In genomic region chr4:133372278-133372665, GRCm38 (mm10) we compare ENCODE assay signal across 7 mouse cellular contexts. TPM values are rescaled to one million over a fixed set of nuclear protein-coding genes. Genes with fewer than 3 reads are reported as not detected.
DNase-seq lines count a peak whose midpoint lies in the region; ATAC-seq and TF ChIP-seq lines count a peak whose summit lies in the region.

No protein-coding gene starts in this region.

- peaks cover 35% of the 10 kb centered on the region for H3K4me1 ChIP-seq in lung, embryonic 16.5 days (replicated peaks; ENCODE audit: control insufficient read depth, insufficient read depth, low read length)
- peaks cover 35% of the 10 kb centered on the region for H3K4me1 ChIP-seq in forebrain, embryonic 14.5 days (ENCODE audit: control insufficient read depth, insufficient read depth, low read length)
- H3K4me1 ChIP-seq in limb, embryonic 15.5 days = peaks cover 52% of the 10 kb centered on the region
- H3K4me1 ChIP-seq in stomach, postnatal 0 days (replicated peaks; ENCODE audit: control insufficient read depth, insufficient read depth) = peaks cover 13% of the 10 kb centered on the region

- H3K27ac ChIP-seq in lung, embryonic 16.5 days (ENCODE audit: low read length) = no peak overlapping the region
- H3K27ac ChIP-seq in forebrain, embryonic 14.5 days (ENCODE audit: low read depth, low read length) = no peak overlapping the region
- H3K27ac ChIP-seq in limb, embryonic 15.5 days = no peak overlapping the region
- no peak overlapping the region for H3K27ac ChIP-seq in stomach, postnatal 0 days (replicated peaks)

- no peak for TF ChIP-seq CTCF in stomach, postnatal 0 days (IDR thresholded peaks at IDR 0.05; ENCODE audit: low read depth)

- DNase-seq in lung, postnatal 36 days = no peak
- no peak for DNase-seq in forebrain, embryonic 14.5 days (ENCODE audit: low spot score)
- no peak for DNase-seq in stomach, postnatal 0 days (ENCODE audit: low spot score)
- DNase-seq in testis, postnatal 14 days (ENCODE audit: low spot score) = no peak
- no peak for DNase-seq in adrenal gland, postnatal 14 days

- no peaks in the 10 kb centered on the region for H3K9me3 ChIP-seq in lung, embryonic 16.5 days (ENCODE audit: control insufficient read depth, low read length)
- no peaks in the 10 kb centered on the region for H3K9me3 ChIP-seq in forebrain, embryonic 14.5 days (replicated peaks; ENCODE audit: control insufficient read depth, low read length)
- H3K9me3 ChIP-seq in limb, embryonic 15.5 days = no peaks in the 10 kb centered on the region
- no peaks in the 10 kb centered on the region for H3K9me3 ChIP-seq in stomach, postnatal 0 days (ENCODE audit: control insufficient read depth, low read length)

- WGBS in lung, embryonic 16.5 days = 42% methylated on average over 6 of the region's 6 CpGs
- 81% methylated on average over 6 of the region's 6 CpGs for WGBS in forebrain, embryonic 14.5 days
- 54% methylated on average over 6 of the region's 6 CpGs for WGBS in limb, embryonic 15.5 days
- 33% methylated on average over 6 of the region's 6 CpGs for WGBS in stomach, postnatal 0 days

- H3K27me3 ChIP-seq in lung, embryonic 16.5 days (ENCODE audit: control insufficient read depth, insufficient read depth, low read depth, low read length) = no peaks in the 10 kb centered on the region
- no peaks in the 10 kb centered on the region for H3K27me3 ChIP-seq in forebrain, embryonic 14.5 days (replicated peaks; ENCODE audit: control insufficient read depth, insufficient read depth, low read length)
- H3K27me3 ChIP-seq in limb, embryonic 15.5 days = no peaks in the 10 kb centered on the region
- no peaks in the 10 kb centered on the region for H3K27me3 ChIP-seq in stomach, postnatal 0 days (ENCODE audit: control insufficient read depth, insufficient read depth, low read length)

- ATAC-seq in lung, embryonic 16.5 days (ENCODE audit: low read depth) = no peak
- no peak for ATAC-seq in forebrain, embryonic 14.5 days
- ATAC-seq in limb, embryonic 15.5 days (ENCODE audit: insufficient number of reproducible peaks, low FRiP score, low TSS enrichment, low read depth) = no peak
- ATAC-seq in stomach, postnatal 0 days (ENCODE audit: low FRiP score, low TSS enrichment) = no peak

- peak overlapping the region; percentile 63; the same call in 1 of the 2 replicates for H3K9ac ChIP-seq in lung, embryonic 16.5 days (ENCODE audit: low read length)
- no peak overlapping the region for H3K9ac ChIP-seq in forebrain, embryonic 14.5 days (ENCODE audit: low read length)
- H3K9ac ChIP-seq in limb, embryonic 15.5 days = no peak overlapping the region
- H3K9ac ChIP-seq in stomach, postnatal 0 days (ENCODE audit: low read length) = peak overlapping the region; percentile 91

- TF ChIP-seq EP300 in stomach, postnatal 0 days (optimal IDR thresholded peaks at IDR 0.05) = no peak

- H3K36me3 ChIP-seq in lung, embryonic 16.5 days (ENCODE audit: control insufficient read depth, insufficient read depth, low read length) = no peaks in the 10 kb centered on the region
- H3K36me3 ChIP-seq in forebrain, embryonic 14.5 days (ENCODE audit: control insufficient read depth, insufficient read depth, low read length) = no peaks in the 10 kb centered on the region
- peaks cover 2% of the 10 kb centered on the region; the same call in 1 of the 2 replicates for H3K36me3 ChIP-seq in limb, embryonic 15.5 days
- H3K36me3 ChIP-seq in stomach, postnatal 0 days (ENCODE audit: control insufficient read depth, insufficient read depth, low read length) = no peaks in the 10 kb centered on the region

- peak overlapping the region; percentile 81 for H3K4me3 ChIP-seq in lung, embryonic 16.5 days (ENCODE audit: low read length)
- H3K4me3 ChIP-seq in forebrain, embryonic 14.5 days (ENCODE audit: low read depth, low read length) = no peak overlapping the region
- peak overlapping the region; percentile 76 for H3K4me3 ChIP-seq in limb, embryonic 15.5 days
- H3K4me3 ChIP-seq in stomach, postnatal 0 days (ENCODE audit: low read depth, low read length) = peak overlapping the region; percentile 97

- peak overlapping the region; percentile 77 for H3K4me2 ChIP-seq in lung, embryonic 16.5 days (ENCODE audit: low read depth, low read length)
- H3K4me2 ChIP-seq in forebrain, embryonic 14.5 days (ENCODE audit: low read length) = peak overlapping the region; percentile 65
- peak overlapping the region; percentile 55 for H3K4me2 ChIP-seq in limb, embryonic 15.5 days
- H3K4me2 ChIP-seq in stomach, postnatal 0 days (replicated peaks; ENCODE audit: low read depth) = peak overlapping the region; percentile 68

RNA-seq across cellular contexts. Expression of gene Slc9a1, which starts 2.8 kb away (rescaled TPM):
- 8.8 and 9.5 TPM in 2 replicates for polyA plus RNA-seq in lung, embryonic 16.5 days (2015; fragmentation: Nextera tagmentation; extraction: Ambion mirVana)
- 4.4 and 7.3 TPM in 2 replicates for polyA plus RNA-seq in forebrain, embryonic 14.5 days (2014; fragmentation: Nextera tagmentation; extraction: Ambion mirVana)
- polyA plus RNA-seq in limb, embryonic 15.5 days (2015; fragmentation: Nextera tagmentation; extraction: Ambion mirVana) = 10.1 and 10.9 TPM in 2 replicates
- 6.0 and 7.1 TPM in 2 replicates for polyA plus RNA-seq in stomach, postnatal 0 days (2015; fragmentation: Nextera tagmentation; extraction: Ambion mirVana)
- 46.4 and 49.9 TPM in 2 replicates for total RNA-seq in adrenal gland, postnatal 14 days (2021)

RNA-seq across cellular contexts. Expression of gene Wdtc1, which starts 19.0 kb away (rescaled TPM):
- 11.3 and 11.8 TPM in 2 replicates for polyA plus RNA-seq in lung, embryonic 16.5 days (2015; fragmentation: Nextera tagmentation; extraction: Ambion mirVana)
- 17.5 and 18.9 TPM in 2 replicates for polyA plus RNA-seq in forebrain, embryonic 14.5 days (2014; fragmentation: Nextera tagmentation; extraction: Ambion mirVana)
- polyA plus RNA-seq in limb, embryonic 15.5 days (2015; fragmentation: Nextera tagmentation; extraction: Ambion mirVana) = 13.9 TPM in 2 replicates
- 6.2 and 7.7 TPM in 2 replicates for polyA plus RNA-seq in stomach, postnatal 0 days (2015; fragmentation: Nextera tagmentation; extraction: Ambion mirVana)
- total RNA-seq in adrenal gland, postnatal 14 days (2021) = 53.3 and 55.1 TPM in 2 replicates

Comparison
In these comparisons a context has a peak if more than half of its experiments do, and no peak if none do; other contexts are left out.
1. H3K9ac ChIP-seq: peak in lung, embryonic 16.5 days (single experiment) and stomach, postnatal 0 days (single experiment); none in forebrain, embryonic 14.5 days (single experiment) and limb, embryonic 15.5 days (single experiment).
2. Peak in every context shown above with its lines, with median percentiles within 50 percentile points of each other: H3K4me2 ChIP-seq.